Mouse (Mus musculus) olfactory bulb, adult 2 months (tissue): ENCODE data around the gene Rgs6.

Experiments
- CTCF ChIP-seq: fragments of 200-500 bp; IDR thresholded peaks from 2 replicates; pipeline ENCODE4 v1.5.1; 2012; ENCODE audit warnings: low read depth, mild to moderate bottlenecking, low read length, moderate library complexity; ENCODE audit not compliant: insufficient read depth
- POLR2A ChIP-seq: fragments of 200-500 bp; IDR thresholded peaks from 2 replicates; pipeline ENCODE4 v1.6.1; 2012; ENCODE audit warnings: mild to moderate bottlenecking, low read depth, low read length, moderate library complexity; ENCODE audit not compliant: insufficient read depth

GRCm38 (mm10) chr12:83073879-83074368, 485.8 kb downstream of the Rgs6 start:
- TF ChIP-seq POLR2A (no peak), CTCF (no peak)
